ENCODE assay signal across 7 mouse cellular contexts in genomic region chr8:71324848-71325247, GRCm38 (mm10). TPM values are rescaled to one million over a fixed set of nuclear protein-coding genes. Genes with fewer than 3 reads are reported as not detected.
DNase-seq lines count a peak whose midpoint lies in the region; ATAC-seq lines count a peak whose summit lies in the region.

No protein-coding gene starts in this region.

- H3K27ac ChIP-seq in midbrain, embryonic 14.5 days (replicated peaks; ENCODE audit: low read depth, low read length), result no peak overlapping the region
- no peak overlapping the region for H3K27ac ChIP-seq in midbrain, embryonic 16.5 days (ENCODE audit: low read length)
- no peak overlapping the region for H3K27ac ChIP-seq in heart, embryonic 16.5 days (ENCODE audit: low read length)
- no peak overlapping the region for H3K27ac ChIP-seq in lung, embryonic 16.5 days (ENCODE audit: low read length)
- no peak overlapping the region for H3K27ac ChIP-seq in forebrain, embryonic 14.5 days (ENCODE audit: low read depth, low read length)

- DNase-seq in midbrain, embryonic 14.5 days, result peak; percentile 20
- DNase-seq in T-cell, adult 2 months (ENCODE audit: low spot score), result peak; percentile 43
- no peak for DNase-seq in gastrocnemius, postnatal 14 days
- DNase-seq in forebrain, embryonic 14.5 days (ENCODE audit: low spot score), result no peak

- no peak for ATAC-seq in midbrain, embryonic 14.5 days (ENCODE audit: low FRiP score, low TSS enrichment)
- ATAC-seq in midbrain, embryonic 16.5 days, result no peak
- ATAC-seq in heart, embryonic 16.5 days (replicated peaks; ENCODE audit: extremely low read depth, insufficient read depth, low FRiP score), result 0 out of 2 replicates have a peak, but pooled peaks have one; percentile 54
- ATAC-seq in lung, embryonic 16.5 days (ENCODE audit: low read depth), result peak; percentile 56; the same call in 1 of the 2 replicates
- ATAC-seq in forebrain, embryonic 14.5 days, result no peak

- H3K4me1 ChIP-seq in midbrain, embryonic 14.5 days (ENCODE audit: control insufficient read depth, insufficient read depth, low read length), result no peaks in the 10 kb centered on the region
- no peaks in the 10 kb centered on the region for H3K4me1 ChIP-seq in midbrain, embryonic 16.5 days (ENCODE audit: control insufficient read depth, insufficient read depth, low read length)
- no peaks in the 10 kb centered on the region for H3K4me1 ChIP-seq in heart, embryonic 16.5 days (ENCODE audit: control insufficient read depth, insufficient read depth, low read length)
- no peaks in the 10 kb centered on the region for H3K4me1 ChIP-seq in lung, embryonic 16.5 days (replicated peaks; ENCODE audit: control insufficient read depth, insufficient read depth, low read length)
- no peaks in the 10 kb centered on the region for H3K4me1 ChIP-seq in forebrain, embryonic 14.5 days (ENCODE audit: control insufficient read depth, insufficient read depth, low read length)

- no peaks in the 10 kb centered on the region for H3K27me3 ChIP-seq in midbrain, embryonic 14.5 days (ENCODE audit: control insufficient read depth, insufficient read depth, low read length)
- H3K27me3 ChIP-seq in midbrain, embryonic 16.5 days (ENCODE audit: control insufficient read depth, insufficient read depth, low read depth, low read length), result no peaks in the 10 kb centered on the region
- no peaks in the 10 kb centered on the region for H3K27me3 ChIP-seq in heart, embryonic 16.5 days (ENCODE audit: control insufficient read depth, insufficient read depth, low read length)
- no peaks in the 10 kb centered on the region for H3K27me3 ChIP-seq in lung, embryonic 16.5 days (ENCODE audit: control insufficient read depth, insufficient read depth, low read depth, low read length)
- H3K27me3 ChIP-seq in forebrain, embryonic 14.5 days (replicated peaks; ENCODE audit: control insufficient read depth, insufficient read depth, low read length), result no peaks in the 10 kb centered on the region

- H3K36me3 ChIP-seq in midbrain, embryonic 14.5 days (ENCODE audit: control insufficient read depth, insufficient read depth, low read length), result peaks cover 72% of the 10 kb centered on the region
- H3K36me3 ChIP-seq in midbrain, embryonic 16.5 days (ENCODE audit: control insufficient read depth, insufficient read depth, low read length), result peaks cover 38% of the 10 kb centered on the region
- peaks cover 60% of the 10 kb centered on the region for H3K36me3 ChIP-seq in heart, embryonic 16.5 days (ENCODE audit: control insufficient read depth, insufficient read depth)
- H3K36me3 ChIP-seq in lung, embryonic 16.5 days (ENCODE audit: control insufficient read depth, insufficient read depth, low read length), result peaks cover 48% of the 10 kb centered on the region
- peaks cover 70% of the 10 kb centered on the region for H3K36me3 ChIP-seq in forebrain, embryonic 14.5 days (ENCODE audit: control insufficient read depth, insufficient read depth, low read length)

- intact Hi-C loops in gastrocnemius, postnatal 14 days (cut with DNase I; ENCODE audit: low total_unique reads), result loop anchor here (5.0 kb wide), 1 partner anchor 53 kb away; the partner anchor contains the start of genes Haus8 and Myo9b

- no peak overlapping the region for H3K4me2 ChIP-seq in midbrain, embryonic 14.5 days (ENCODE audit: low read length)
- H3K4me2 ChIP-seq in midbrain, embryonic 16.5 days (ENCODE audit: low read length), result no peak overlapping the region
- no peak overlapping the region for H3K4me2 ChIP-seq in heart, embryonic 16.5 days (ENCODE audit: low read depth, low read length)
- no peak overlapping the region for H3K4me2 ChIP-seq in lung, embryonic 16.5 days (ENCODE audit: low read depth, low read length)
- no peak overlapping the region for H3K4me2 ChIP-seq in forebrain, embryonic 14.5 days (ENCODE audit: low read length)

- 92% methylated on average over 1 of the region's 1 CpGs for WGBS in midbrain, embryonic 14.5 days
- 95% methylated on average over 1 of the region's 1 CpGs for WGBS in midbrain, embryonic 16.5 days
- 78% methylated on average over 1 of the region's 1 CpGs for WGBS in heart, embryonic 16.5 days
- 75% methylated on average over 1 of the region's 1 CpGs for WGBS in lung, embryonic 16.5 days
- WGBS in forebrain, embryonic 14.5 days, result 96% methylated on average over 1 of the region's 1 CpGs

- H3K4me3 ChIP-seq in midbrain, embryonic 14.5 days (replicated peaks; ENCODE audit: low read depth, low read length), result no peak overlapping the region
- H3K4me3 ChIP-seq in midbrain, embryonic 16.5 days (ENCODE audit: low read depth, low read length), result no peak overlapping the region
- H3K4me3 ChIP-seq in heart, embryonic 16.5 days (ENCODE audit: low read length), result no peak overlapping the region
- H3K4me3 ChIP-seq in lung, embryonic 16.5 days (ENCODE audit: low read length), result no peak overlapping the region
- no peak overlapping the region for H3K4me3 ChIP-seq in forebrain, embryonic 14.5 days (ENCODE audit: low read depth, low read length)

- no peak overlapping the region for H3K9ac ChIP-seq in midbrain, embryonic 14.5 days (replicated peaks; ENCODE audit: low read length)
- no peak overlapping the region for H3K9ac ChIP-seq in midbrain, embryonic 16.5 days (ENCODE audit: low read depth, low read length)
- H3K9ac ChIP-seq in heart, embryonic 16.5 days (ENCODE audit: low read length), result no peak overlapping the region
- H3K9ac ChIP-seq in lung, embryonic 16.5 days (ENCODE audit: low read length), result no peak overlapping the region
- H3K9ac ChIP-seq in forebrain, embryonic 14.5 days (ENCODE audit: low read length), result no peak overlapping the region

- no peaks in the 10 kb centered on the region for H3K9me3 ChIP-seq in midbrain, embryonic 14.5 days (ENCODE audit: control insufficient read depth, low read length)
- no peaks in the 10 kb centered on the region for H3K9me3 ChIP-seq in midbrain, embryonic 16.5 days (replicated peaks; ENCODE audit: control insufficient read depth, low read length, poor library complexity, severe bottlenecking)
- no peaks in the 10 kb centered on the region for H3K9me3 ChIP-seq in heart, embryonic 16.5 days (replicated peaks; ENCODE audit: control insufficient read depth, low read length)
- no peaks in the 10 kb centered on the region for H3K9me3 ChIP-seq in lung, embryonic 16.5 days (ENCODE audit: control insufficient read depth, low read length)
- H3K9me3 ChIP-seq in forebrain, embryonic 14.5 days (replicated peaks; ENCODE audit: control insufficient read depth, low read length), result no peaks in the 10 kb centered on the region

RNA-seq across cellular contexts. Expression of gene Use1, which starts 41.8 kb away (rescaled TPM):
- 121 TPM in 2 replicates for polyA plus RNA-seq in midbrain, embryonic 14.5 days (2014; fragmentation: Nextera tagmentation; extraction: Ambion mirVana)
- 117 and 123 TPM in 2 replicates for polyA plus RNA-seq in midbrain, embryonic 16.5 days (2015; fragmentation: Nextera tagmentation; extraction: Ambion mirVana)
- 77.2 and 82.0 TPM in 2 replicates for polyA plus RNA-seq in heart, embryonic 16.5 days (2015; fragmentation: Nextera tagmentation; extraction: Ambion mirVana)
- 95.6 and 101 TPM in 2 replicates for polyA plus RNA-seq in lung, embryonic 16.5 days (2015; fragmentation: Nextera tagmentation; extraction: Ambion mirVana)
- 10 to 100 TPM; 96.4 to 100.0 TPM for total RNA-seq in gastrocnemius, postnatal 14 days (2021)
- 116 and 121 TPM in 2 replicates for polyA plus RNA-seq in forebrain, embryonic 14.5 days (2014; fragmentation: Nextera tagmentation; extraction: Ambion mirVana)

RNA-seq across cellular contexts. Expression of gene Ocel1, which starts 46.2 kb away (rescaled TPM):
- polyA plus RNA-seq in midbrain, embryonic 14.5 days (2014; fragmentation: Nextera tagmentation; extraction: Ambion mirVana), result 4.2 and 4.3 TPM in 2 replicates
- polyA plus RNA-seq in midbrain, embryonic 16.5 days (2015; fragmentation: Nextera tagmentation; extraction: Ambion mirVana), result 5.1 and 5.3 TPM in 2 replicates
- 5.7 and 6.2 TPM in 2 replicates for polyA plus RNA-seq in heart, embryonic 16.5 days (2015; fragmentation: Nextera tagmentation; extraction: Ambion mirVana)
- 5.9 and 6.3 TPM in 2 replicates for polyA plus RNA-seq in lung, embryonic 16.5 days (2015; fragmentation: Nextera tagmentation; extraction: Ambion mirVana)
- 1 to 10 TPM; 5.9 to 7.5 TPM for total RNA-seq in gastrocnemius, postnatal 14 days (2021)
- polyA plus RNA-seq in forebrain, embryonic 14.5 days (2014; fragmentation: Nextera tagmentation; extraction: Ambion mirVana), result 3.0 and 3.8 TPM in 2 replicates

RNA-seq across cellular contexts. Expression of gene Haus8, which starts 52.1 kb away (rescaled TPM):
- polyA plus RNA-seq in midbrain, embryonic 14.5 days (2014; fragmentation: Nextera tagmentation; extraction: Ambion mirVana), result 52.0 and 59.5 TPM in 2 replicates
- 65.7 and 67.9 TPM in 2 replicates for polyA plus RNA-seq in midbrain, embryonic 16.5 days (2015; fragmentation: Nextera tagmentation; extraction: Ambion mirVana)
- 125 and 130 TPM in 2 replicates for polyA plus RNA-seq in heart, embryonic 16.5 days (2015; fragmentation: Nextera tagmentation; extraction: Ambion mirVana)
- 58.6 and 67.2 TPM in 2 replicates for polyA plus RNA-seq in lung, embryonic 16.5 days (2015; fragmentation: Nextera tagmentation; extraction: Ambion mirVana)
- total RNA-seq in gastrocnemius, postnatal 14 days (2021), result 1 to 10 TPM; 6.4 to 8.2 TPM
- 51.5 and 64.2 TPM in 2 replicates for polyA plus RNA-seq in forebrain, embryonic 14.5 days (2014; fragmentation: Nextera tagmentation; extraction: Ambion mirVana)

RNA-seq across cellular contexts. Expression of gene Myo9b, which starts 52.3 kb away (rescaled TPM):
- polyA plus RNA-seq in midbrain, embryonic 14.5 days (2014; fragmentation: Nextera tagmentation; extraction: Ambion mirVana), result 15.5 and 16.8 TPM in 2 replicates
- polyA plus RNA-seq in midbrain, embryonic 16.5 days (2015; fragmentation: Nextera tagmentation; extraction: Ambion mirVana), result 15.5 and 17.2 TPM in 2 replicates
- polyA plus RNA-seq in heart, embryonic 16.5 days (2015; fragmentation: Nextera tagmentation; extraction: Ambion mirVana), result 12.6 and 16.6 TPM in 2 replicates
- 20.3 and 21.2 TPM in 2 replicates for polyA plus RNA-seq in lung, embryonic 16.5 days (2015; fragmentation: Nextera tagmentation; extraction: Ambion mirVana)
- total RNA-seq in gastrocnemius, postnatal 14 days (2021), result 10 to 100 TPM; 12.7 to 15.0 TPM
- 11.8 and 13.0 TPM in 2 replicates for polyA plus RNA-seq in forebrain, embryonic 14.5 days (2014; fragmentation: Nextera tagmentation; extraction: Ambion mirVana)

RNA-seq across cellular contexts. Expression of gene Nr2f6, which starts 56.9 kb away (rescaled TPM):
- 24.9 and 29.4 TPM in 2 replicates for polyA plus RNA-seq in midbrain, embryonic 14.5 days (2014; fragmentation: Nextera tagmentation; extraction: Ambion mirVana)
- polyA plus RNA-seq in midbrain, embryonic 16.5 days (2015; fragmentation: Nextera tagmentation; extraction: Ambion mirVana), result 19.8 and 20.1 TPM in 2 replicates
- 38.1 and 43.0 TPM in 2 replicates for polyA plus RNA-seq in heart, embryonic 16.5 days (2015; fragmentation: Nextera tagmentation; extraction: Ambion mirVana)
- polyA plus RNA-seq in lung, embryonic 16.5 days (2015; fragmentation: Nextera tagmentation; extraction: Ambion mirVana), result 36.2 and 39.9 TPM in 2 replicates
- 10 to 100 TPM; 16.0 to 21.5 TPM for total RNA-seq in gastrocnemius, postnatal 14 days (2021)
- polyA plus RNA-seq in forebrain, embryonic 14.5 days (2014; fragmentation: Nextera tagmentation; extraction: Ambion mirVana), result 16.6 and 17.3 TPM in 2 replicates

Comparison
In these comparisons a context has a peak if more than half of its experiments do, and no peak if none do; other contexts are left out.
1. ATAC-seq: peak in heart, embryonic 16.5 days (single experiment) and lung, embryonic 16.5 days (single experiment); none in midbrain, embryonic 14.5 days (single experiment), midbrain, embryonic 16.5 days (single experiment) and forebrain, embryonic 14.5 days (single experiment).
2. DNase-seq: peak in midbrain, embryonic 14.5 days (single experiment) and T-cell, adult 2 months (single experiment); none in gastrocnemius, postnatal 14 days (single experiment) and forebrain, embryonic 14.5 days (single experiment).